Mouse (Mus musculus) yolk sac, embryonic 10.5 days (tissue): Measurements from ENCODE around the gene Cln6.
"Not testable (repeated sequence)": the region's sequence is repeated elsewhere in the genome, so short reads cannot be mapped to it uniquely, and the experiment has no call there.

Experiments
- DNase-seq: peaks from one replicate; pipeline ENCODE4 v3.0.0-alpha.2; 2017; ENCODE audit warnings: low spot score

Gene Cln6

DNA sequence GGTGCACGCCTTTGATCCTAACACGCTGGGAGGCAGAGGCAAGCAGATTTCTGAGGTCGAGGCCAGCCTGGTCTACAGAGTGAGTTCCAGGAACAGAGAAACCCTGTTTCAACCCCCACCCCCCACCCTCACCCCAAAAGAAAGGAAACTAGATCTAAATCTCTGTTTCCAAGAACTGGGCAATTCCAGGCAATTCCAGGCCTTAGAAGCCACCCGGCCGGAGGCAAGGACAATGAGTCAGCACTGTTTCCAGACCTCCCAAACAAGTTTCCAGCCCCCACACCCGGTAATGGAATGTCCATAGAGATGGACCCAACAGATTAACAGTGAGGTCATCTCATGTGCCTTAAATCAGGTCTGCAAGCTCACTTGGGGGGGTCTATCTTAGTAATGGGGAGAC, 8.7 kb upstream of the Cln6 start:
- DNase-seq, result peak; percentile 79

DNA sequence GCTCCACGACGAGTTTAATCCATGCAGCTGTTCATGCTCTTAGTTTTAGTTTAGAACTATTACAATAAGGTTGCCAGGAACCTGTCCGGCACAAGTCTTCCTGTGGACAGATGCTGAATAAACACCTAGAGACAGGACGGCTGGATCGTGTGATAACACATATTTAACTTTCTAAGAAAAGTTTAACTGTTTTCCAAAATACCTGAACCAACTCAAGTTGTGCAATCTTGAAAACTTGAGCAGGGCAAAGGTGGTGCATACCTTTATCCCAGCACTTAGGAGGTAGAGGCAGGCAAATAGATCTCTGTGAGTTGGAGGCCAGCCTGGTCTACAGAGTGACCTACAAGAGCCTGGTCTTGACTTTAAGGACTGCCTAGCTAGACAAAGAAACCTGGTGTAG, 3.7 kb upstream of the Cln6 start:
- peak; percentile 62 for DNase-seq

DNA sequence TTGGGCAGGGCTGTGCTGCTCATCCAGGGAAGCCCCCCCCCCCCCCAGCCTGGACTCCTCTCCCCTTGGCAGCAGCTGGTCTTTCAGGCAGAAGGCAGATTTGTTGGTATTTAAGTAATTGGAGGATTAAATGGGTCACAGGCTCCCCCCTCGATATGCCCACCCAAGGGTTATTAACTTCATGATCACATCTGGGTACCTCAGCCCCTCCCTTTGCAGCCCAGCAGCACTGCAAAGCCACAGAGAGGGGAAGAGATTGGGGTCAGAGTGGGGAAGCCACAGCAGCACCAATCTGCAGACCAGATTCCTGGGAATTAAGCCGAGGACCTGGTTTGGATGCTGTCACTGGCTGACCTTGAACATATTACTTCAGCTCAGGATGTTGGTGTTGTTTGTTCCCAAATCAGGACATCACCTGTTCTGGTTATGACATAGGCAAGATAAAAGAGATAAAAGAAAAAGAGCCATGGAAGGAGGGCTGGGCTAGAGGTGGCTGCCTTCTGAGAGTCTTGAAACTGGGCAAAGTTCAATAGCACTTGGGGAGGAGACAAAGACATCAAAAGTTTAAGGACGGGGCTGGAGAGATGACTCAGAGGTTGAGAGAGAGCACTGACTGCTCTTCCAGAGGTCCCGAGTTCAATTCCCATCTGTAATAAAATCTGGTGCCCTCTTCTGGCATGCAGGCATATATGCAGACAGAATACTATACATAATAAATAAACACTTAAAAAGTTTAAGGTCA, 2.7 kb upstream of the Cln6 start:
- DNase-seq, result peak; percentile 80

DNA sequence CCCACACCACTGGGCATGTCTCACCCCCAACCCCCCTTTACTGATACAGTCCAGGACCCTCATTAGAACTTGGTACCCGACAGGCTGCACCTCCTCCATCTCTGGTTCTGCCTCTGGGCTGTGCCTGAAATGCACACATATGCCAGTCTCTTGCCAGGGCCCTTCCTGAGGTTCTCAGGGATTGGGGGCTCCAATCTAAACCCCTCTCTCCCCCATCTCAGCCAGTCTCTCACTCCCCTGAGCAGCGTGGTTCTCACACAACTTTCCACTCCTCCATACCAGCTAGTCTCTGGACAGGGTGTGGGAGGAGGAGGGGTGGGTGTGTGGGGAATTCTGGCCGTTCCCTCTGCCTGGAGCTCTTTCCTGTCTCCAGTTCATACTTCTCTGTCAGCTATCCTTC, 974 bp upstream of the Cln6 start:
- no peak for DNase-seq

DNA sequence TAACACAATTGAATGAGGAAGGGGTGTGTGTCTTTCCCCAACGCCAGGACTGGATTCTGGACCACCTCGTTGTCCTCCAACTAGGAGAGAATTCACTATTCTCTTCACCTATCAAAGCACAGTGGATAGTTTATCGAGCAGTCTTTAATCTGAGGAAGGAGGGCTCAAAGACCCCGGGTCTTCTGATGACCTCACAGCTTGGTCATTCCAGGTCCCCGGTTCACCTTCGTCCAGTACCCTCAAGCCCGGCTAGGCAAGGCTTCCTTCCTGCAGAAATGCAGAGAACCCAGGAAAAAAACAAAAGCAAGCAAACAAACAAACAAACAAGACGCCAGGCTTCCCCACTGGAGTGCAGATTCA, 459 bp upstream of the Cln6 start:
- no peak for DNase-seq

DNA sequence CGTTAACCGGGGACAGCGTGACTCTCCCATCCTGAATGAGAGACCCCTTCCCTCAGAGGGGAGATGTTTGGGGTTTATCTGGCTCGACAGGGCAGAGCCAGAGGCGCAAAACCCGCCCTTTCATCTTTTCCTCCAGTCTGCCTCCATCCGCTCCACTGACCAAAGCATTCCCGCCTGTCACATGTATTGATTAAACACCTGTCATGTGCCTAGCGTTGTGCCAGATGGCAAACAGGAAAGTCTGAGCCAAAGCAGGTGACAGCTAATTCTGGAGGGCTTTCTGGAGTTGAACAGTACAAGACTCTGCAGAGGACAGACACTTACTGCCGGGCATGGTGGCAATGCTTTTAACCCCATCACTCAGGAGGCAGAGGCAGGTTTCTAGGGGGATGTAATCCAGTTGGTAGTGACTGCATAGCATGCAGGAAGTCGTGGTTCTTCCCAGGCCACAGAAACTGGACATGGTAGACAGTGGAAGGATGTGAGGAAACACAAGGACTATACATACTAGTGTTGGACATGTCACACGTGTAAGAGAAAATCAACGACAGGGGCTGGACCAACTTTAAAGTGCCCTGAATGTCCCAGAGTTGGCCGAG, 686 bp downstream of the Cln6 start:
- peak; percentile 77 for DNase-seq

DNA sequence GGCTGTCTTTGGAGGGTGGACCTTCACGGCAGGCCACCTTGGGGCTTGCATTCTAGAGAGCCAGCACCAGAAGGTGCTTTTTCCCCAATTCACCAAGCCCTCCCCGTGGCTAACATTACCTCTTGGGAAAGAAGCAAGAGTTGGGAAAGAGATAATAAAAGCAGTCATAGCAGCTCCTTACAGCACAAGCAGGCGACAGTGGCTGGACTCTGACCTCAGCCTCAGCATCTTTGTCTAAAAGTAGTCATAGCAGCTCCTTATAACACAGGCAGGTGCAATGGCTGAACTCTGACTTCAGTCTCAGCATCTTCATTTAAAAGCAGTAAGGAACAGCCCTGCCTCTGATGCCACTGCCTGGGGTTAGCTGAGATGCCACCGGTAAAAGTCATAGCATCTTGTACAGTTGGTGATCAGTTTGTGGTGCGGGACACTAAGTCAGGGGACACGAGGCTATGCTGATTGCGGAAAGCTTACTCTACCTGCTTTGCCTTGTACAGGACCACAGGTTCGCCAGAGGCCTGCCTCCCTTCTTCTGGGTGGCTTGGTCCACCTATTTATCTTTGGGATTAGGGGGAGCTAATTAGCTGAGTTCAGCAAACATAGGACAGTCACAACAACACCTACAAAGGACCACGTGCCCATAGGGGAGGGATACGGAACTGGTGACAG, 4.9 kb downstream of the Cln6 start:
- peak; percentile 54 for DNase-seq

DNA sequence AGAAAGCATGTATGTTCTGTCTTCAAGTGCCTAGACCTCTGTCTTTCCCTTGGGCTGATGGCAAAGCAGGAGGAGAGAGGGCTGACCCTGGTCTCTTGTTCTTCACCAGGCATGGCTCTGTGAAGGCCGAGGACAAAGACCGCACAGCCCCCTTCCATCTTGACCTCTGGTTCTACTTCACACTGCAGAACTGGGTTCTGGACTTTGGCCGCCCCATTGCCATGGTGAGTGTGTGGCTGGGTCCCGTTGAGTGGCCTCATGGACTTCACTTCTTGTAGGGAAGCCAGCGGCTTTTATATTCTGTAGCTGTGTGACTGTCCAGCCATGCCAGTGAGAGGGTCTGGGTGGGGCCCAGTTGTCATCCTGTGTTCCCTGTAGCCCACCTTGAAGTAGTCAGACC, 5.9 kb downstream of the Cln6 start:
- no peak for DNase-seq

DNA sequence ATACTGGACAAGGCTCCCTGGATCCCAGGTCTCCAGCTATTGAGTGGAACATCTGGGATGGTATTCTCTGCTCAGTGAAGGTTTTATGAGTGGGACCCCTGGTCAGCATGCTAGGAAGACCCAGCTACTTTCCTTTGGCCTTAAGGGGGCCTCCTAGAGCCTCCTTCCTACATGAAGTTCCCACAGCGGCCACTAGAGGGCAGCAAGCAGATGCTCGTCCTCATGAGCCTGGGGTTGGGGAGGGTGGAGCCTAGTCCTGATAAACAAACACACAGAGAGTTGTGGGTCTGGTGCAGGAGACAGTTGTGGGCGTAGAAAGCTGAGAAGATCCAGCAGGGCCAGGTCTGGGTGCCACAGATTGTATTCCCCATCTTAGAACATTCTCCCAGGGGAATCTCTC, 9.1 kb downstream of the Cln6 start:
- DNase-seq, result peak; percentile 79

DNA sequence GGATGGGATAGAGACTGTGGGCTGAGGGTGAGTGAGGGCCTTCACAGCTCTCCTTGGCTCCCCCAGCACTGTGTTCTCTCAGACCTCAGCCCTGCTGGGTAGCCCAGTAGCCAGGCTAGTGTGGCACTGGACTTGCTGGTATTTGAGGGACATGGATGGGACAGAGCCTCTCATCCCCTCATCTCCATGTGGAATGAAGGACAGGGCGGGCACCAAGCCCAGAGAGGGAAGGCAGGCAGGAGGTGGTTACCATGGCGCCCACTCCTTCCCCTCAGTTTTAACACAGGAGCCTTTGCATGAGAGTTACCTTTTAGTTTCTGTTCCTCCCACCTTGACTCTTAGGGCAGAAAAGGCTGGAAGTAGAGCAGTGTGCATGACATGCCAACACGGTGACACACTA, 10.1 kb downstream of the Cln6 start:
- DNase-seq, result no peak

DNA sequence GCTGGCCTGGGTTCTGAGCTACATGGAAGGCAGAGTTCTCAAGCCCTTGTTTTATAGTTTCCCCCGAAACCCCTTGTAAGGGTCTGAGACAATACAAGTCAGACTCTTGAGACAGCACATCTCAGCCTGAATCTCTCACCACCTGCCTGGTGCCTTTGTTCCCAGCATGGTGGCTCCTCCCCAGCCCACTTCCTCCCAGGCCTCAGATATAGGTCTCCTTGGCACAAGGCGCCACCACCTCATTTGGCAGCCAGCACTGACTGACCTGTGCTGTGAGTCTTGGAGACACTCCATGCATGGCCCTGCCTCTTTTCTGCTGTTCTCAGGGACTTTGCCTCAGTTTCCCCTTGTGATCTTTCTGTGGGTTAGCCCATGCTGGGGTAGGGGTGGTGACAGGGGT, 13.0 kb downstream of the Cln6 start:
- no peak for DNase-seq

DNA sequence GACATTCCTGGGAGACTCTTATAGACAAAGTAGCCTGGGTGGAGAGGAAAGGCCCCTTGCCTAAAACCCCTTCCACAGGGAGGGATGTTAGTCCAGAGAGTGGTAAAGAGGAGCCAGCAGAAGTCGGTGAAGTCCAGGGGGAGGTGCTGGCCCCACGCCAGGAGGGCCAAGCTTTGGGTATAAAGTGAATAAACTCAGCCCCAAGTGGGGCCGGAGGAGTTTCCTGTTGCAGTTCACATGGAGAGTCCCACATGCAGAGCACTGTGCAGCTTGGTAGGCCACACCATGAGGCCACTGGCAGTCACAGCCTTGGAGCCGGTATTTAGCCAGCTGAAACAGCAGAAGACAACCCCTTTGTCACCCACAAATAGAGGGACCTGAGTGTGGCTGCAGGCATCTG, 15.9 kb downstream of the Cln6 start:
- no peak for DNase-seq

DNA sequence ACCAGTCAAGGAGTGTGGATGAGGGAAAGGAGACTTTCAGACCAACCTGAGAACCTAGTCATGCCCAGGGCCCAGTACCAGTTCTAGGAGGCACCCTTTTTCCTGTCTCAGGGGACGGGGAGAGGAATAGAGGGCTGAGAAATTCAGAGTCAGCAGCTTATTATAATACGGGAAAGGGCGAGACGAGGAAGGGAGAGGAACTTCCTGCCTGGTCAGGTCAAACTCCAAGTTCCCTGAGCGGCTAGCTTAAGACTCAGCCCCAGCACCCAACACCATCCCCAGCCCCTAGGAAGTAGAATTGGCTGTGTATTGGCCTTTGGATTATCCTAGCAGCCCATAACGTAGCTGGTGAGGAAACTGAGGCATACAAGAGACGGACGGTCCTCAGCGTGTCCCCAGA, 18.6 kb downstream of the Cln6 start:
- peak; percentile 77 for DNase-seq

DNA sequence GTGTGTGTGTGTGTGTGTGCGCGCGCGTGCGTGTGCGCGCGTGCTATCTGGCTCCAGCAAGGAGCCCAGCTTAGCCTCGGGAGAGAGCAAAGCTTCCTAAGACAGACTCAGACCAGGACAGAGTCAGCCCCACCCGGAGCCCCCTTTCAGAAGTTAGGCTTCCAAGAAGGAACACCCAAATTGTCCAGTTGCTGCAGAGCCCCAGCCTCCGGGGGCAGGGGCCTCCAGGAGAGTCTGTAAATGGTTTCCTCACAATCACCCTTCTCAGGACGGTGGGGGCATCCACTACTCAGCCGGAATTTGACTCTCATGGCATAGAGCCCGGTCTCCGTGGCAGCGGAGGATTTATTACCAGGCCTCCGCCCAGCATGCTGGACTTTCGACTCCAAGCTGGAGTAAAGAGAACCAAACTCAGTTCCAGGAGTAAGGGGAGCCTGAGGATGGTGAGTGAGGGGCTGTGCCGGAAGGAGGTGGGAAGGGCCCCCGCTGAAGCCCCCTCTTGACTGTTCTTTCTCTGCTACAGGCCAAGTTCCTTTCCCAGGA, 19.2 kb downstream of the Cln6 start, which contains the start of gene Calml4:
Gene Calml4, plus strand, starts transcription at position 362 of the 543 bp plus-strand sequence.
- DNase-seq, result peak; percentile 67

DNA sequence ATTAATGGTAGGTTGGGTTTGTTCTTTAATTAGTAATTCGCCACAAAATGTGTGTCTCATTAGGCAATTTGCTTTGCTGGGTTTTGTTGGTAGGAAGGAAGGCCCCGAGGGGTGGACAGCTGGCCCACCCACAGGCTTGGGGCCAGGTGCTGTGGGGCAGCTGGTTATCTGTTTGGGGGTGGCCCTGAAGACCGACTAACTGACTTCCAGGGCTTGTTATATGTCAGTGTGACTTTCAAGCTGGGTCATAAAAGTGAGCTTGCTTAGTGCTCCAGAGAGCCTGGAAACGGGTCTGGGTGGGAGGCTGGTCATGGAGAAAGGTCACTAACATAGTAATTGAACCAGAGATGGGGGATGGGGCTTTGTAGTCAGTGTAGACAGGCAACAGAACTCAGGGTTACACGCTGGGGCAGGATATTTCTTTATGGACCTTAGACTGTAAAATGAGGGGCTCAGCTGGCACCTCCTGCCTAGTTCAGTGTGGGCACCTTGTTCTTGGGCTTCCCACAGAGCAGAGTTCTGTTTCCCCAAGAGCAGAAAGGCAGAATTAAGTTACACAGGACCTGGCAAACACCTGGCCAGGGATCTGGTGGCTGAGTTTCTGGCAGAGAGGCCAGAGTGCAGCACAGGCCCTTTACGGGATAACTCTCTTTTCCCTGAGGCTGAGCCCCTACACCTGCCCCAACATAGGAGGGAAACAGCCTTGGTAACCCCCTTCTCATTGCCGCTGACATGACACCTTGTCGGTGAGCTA, 19.9 kb downstream of the Cln6 start:
- peak; percentile 49 for DNase-seq

DNA sequence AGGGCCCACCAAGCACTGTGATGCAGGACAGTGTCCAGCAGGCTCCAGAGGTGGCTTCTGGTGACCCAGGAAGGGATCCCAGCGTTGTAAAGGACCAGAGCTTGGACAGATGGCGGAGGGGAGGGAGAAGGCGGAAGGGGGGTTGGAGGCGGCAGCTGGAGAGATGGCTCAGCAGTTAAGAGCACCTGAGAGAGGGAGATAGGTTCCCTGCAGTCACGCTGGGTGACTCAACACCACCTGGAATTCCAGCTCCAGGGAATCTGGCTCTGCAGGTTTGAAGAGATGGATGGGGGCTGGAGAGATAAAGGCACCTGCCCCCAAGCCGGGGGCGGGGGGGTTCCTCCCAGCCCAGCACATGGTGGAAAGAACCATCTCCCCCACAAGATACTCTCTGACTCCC, 21.5 kb downstream of the Cln6 start:
- not testable (repeated sequence) for DNase-seq

DNA sequence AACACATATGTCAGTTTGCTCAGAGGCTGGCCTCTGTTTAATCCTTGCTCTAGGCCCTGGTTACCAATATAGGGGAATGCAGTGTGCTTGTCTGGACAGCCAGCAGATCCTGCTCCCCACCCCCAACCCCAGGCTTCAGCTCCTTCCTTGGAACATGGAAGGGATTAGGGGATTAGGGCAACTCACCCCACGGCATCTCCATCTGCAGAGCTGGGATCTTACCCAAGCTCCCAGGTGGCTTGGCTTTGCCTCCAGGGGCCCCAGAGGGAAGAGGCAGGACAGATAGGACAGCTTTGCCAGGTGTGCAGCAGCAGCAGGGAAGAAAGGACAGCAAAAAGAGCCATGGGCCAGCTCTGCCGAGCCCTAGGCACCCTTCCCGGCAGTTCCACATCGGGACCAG, 22.3 kb downstream of the Cln6 start:
- no peak for DNase-seq

DNA sequence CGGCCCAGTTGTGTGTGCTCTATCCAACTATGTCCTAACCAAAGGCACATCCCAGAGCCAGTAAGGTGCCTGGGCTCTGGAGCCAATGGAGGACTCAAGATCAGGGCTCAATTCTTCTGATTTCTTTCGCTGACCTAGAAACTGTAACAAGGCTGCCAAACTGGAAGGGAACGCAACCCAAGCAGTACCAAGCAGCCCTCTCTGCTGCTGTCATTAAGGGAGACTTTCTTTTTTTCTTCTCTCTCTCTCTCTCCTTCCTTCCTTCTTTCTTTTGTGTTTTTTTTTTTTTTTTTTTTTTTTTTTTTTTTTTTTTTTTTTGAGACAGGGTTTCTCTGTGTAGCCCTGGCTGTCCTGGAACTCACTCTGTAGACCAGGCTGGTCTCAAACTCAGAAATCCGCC, 30.7 kb downstream of the Cln6 start:
- DNase-seq, result not testable (repeated sequence)

DNA sequence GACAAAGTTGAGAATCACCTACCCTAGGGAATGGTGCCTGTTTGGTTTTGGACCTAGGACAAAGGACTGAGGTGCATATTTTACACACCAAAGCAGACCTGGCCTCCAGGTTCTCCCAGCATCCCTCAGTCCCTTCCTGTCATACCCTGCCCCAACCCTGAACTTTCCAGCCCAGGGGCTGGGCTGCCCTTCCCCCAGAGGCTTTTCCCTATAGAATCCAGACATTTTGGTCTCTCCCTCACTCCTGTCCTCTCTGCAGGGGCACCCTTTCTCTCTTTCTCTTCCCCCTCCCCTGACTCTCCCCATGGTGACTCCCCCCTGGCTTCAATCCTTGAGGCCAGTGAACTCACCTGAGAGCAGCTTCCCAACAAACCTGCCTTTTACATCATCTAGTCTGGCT, 32.1 kb downstream of the Cln6 start:
- no peak for DNase-seq

DNA sequence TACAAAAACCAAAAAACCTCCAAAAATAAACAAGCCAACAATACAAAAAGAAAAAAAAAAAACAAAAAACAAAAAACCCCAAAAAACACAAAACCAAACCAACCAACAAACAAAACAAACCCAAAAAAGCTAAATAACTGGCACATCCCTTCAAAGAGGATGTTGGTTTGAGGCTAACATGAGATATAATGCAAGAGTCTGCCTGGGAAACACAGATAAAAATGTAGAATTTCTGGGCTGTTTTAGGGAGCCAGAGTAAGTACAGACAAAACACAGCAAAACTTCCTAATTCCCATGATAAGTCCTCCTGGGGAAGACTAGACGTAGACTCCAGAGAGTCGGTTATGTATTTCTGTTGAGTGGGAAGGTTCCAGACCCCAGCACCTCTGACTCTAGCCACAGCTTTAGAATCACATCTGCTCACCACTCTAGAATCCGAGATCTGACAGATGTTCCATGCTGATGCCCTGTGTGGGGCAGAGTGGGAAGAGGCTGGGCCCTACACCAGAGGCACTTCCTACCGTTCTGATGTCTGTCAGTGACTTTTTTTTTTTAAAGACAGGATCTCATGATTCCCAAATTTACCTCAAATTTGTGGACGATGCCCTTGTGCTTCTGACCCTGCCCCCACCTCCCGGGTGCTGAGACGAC, 38.5 kb downstream of the Cln6 start:
- no peak for DNase-seq

DNA sequence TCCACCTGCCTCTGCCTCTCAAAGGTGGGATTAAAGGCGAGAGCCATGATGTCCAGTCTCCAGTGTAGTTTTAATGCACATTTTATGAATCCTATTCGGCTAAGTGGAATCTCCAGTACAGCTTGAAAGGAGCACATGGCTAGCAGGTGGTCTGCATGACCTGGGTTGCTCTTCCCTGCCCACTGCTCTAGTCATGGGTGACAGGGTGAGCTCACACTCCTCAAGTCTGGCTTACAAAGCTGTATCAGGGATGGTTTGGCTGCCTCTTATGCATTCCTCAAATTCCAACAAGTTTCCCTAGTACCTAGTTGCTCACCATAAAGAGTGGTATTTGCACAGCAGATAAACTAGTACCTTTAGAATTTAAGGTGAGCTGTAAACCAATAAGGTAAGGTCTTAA, 39.2 kb downstream of the Cln6 start:
- no peak for DNase-seq

DNA sequence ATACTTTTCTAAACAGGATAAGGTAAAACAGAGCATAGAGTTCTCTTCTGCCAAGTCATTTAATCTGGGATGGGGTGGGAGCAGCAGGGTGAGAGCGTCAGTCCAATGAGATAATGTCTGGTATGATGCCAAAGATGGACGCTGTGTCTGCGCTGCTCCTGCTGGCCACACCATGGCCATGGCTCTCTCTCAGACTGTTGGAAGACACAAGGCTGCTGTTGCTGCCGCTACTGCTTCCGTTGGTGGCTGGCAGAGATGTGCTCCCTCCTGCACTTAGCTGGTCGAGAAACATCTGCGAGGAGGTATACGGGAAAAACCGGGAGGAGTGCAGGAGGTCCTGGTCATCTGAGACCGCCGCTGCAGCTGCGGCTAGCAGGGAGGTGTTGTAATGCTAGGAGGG, 43.3 kb downstream of the Cln6 start:
- no peak for DNase-seq
